Mouse (Mus musculus): ENCODE measurements around the gene Vmn2r9.
"Not testable (repeated sequence)": the region's sequence is repeated elsewhere in the genome, so short reads cannot be mapped to it uniquely, and the experiment has no call there.

GRCm38 (mm10) chr5:108808750-108809149, 43.7 kb downstream of the Vmn2r9 start, which contains the start of gene Vmn2r8:
- TF ChIP-seq CTCF (IDR thresholded peaks at IDR 0.05; ENCODE audit: low read depth, low read length); POLR2A (IDR thresholded peaks at IDR 0.05; ENCODE audit: borderline replicate concordance, low read depth, low read length): not testable (repeated sequence)

Data from bone marrow macrophage, adult 2 months (primary cell).